Mouse (Mus musculus): Measurements from ENCODE around the gene Nufip2.

DNA sequence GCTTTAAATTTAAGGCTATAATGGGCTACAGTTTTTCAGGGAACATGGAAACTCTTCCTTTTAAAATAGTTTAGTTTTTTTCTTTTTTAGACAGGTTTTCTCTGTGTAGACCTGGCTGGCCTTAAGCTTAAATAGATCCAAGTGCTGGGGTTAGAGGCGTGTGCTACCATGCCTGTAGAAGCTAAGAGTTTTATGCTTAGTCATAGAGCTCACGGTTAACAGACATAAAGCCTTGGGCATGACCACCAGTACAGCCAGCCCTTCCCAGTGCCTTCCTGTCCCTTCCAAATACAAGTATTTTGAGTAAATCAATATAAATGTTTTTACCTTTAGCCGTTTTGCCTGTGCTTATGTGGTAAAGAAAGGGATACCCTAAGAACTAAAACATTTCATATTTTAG, 20.0 kb downstream of the Nufip2 start:
- TF ChIP-seq CTCF (IDR thresholded peaks at IDR 0.05; ENCODE audit: low read depth, low read length): no peak
- no peak for TF ChIP-seq POLR2A (IDR thresholded peaks at IDR 0.05; ENCODE audit: insufficient read depth, low read length)
- TF ChIP-seq EP300 (IDR thresholded peaks at IDR 0.05; ENCODE audit: insufficient read depth, low read depth, low read length): no peak

Data from ES-Bruce4 (cell line).